Mouse (Mus musculus) retina, adult 2 months (tissue): ENCODE measurements at regions not wholly inside any gene's neighbourhood (a gene's known extent, or its start where the extent isn't known, plus 50 kb on each side); places are given as distances from the start of the nearest gene placed in this dataset.

ENCODE experiments used
- DNase-seq: peaks from one replicate; pipeline ENCODE4 v3.0.0-alpha.2; 2012; ENCODE audit warnings: low read depth, low spot score

DNA sequence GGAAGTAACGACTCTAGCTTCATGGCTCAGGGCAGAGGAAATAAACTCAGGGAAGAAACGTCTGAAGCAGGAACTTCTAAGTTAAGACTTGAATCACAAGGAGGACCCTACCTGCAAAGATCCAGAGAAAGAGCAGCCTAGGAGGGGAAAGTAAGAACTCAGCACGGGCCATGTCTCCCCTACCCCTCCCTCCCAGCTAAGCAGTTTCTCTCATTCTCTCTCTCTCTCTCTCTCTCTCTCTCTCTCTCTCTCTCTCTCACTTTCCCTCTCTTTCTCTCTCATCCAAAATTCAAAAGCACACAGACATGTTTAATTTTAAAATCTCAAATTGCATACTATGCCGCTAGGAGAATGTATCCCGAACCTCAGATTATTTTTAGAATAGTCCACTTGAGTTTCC lies 267.3 kb downstream of the Dhx15 start:
- no peak for DNase-seq

DNA sequence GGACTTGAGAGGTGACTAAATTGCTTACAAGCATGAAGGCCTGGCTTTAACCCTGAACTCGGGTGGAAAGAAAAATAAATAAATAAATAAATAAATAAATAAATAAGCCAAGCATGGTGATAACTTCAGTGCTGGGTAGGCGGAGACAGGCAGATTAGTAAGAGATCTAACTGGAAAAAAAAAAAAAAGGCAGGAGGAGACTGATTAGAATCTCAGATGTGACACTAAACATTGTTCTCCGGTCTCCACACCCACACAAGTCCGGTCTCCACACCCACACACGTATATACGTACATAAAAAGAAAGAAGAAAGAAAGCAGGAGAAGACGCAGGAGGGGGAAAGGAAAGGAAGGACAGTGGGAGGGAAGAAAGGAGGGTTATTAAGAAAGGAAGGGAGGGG lies 267.8 kb downstream of the Dhx15 start:
- no peak for DNase-seq

DNA sequence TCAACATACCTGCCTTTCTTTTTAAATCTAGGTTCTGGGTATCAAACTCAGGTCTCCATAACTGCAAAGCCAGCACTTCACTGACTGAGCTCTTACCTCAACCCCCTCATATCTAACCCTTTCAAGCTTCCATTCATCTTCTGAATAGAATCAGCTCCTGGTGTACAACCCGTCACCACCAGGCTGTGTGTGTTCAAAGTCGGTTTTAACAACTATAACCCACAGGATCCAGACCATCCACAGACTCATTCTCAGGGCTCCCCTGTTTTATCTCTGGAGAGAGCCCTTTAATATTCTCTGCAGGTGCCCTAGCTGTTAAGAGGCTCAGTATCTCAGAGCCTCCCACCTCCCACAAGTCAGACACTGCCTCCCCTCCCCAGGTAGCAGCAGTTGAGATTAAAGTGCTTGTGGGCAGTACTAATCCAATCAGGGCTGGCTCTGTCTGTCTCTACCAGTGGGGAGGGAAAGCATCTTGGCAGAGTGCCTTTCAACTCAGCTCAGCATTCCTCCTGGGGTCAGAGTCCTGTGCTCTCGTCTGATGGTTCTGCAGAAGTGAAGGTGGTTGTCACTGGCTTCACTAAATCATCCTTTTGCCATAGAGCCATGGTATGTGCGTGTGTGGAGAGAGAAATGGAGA lies 272.4 kb downstream of the Dhx15 start:
- DNase-seq: no peak

DNA sequence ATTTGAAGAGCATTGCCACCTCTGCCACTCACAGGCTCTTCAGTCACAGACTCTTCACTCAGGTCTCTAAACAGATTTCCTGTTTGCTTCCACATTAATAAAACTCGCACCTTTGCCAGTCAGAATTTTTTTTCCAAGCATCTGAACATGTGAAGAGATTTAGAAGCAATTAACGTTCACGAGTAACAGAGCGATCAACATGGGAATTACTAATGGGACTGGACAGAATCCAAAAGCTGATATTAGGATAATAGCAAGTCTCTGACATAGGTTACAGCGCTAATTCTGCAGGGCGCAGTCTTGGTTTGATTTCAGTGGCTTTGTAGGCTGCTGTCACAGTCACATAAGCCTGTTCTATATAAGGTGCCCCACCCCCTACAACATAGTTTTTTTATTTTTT lies 275.6 kb downstream of the Dhx15 start:
- DNase-seq: no peak

DNA sequence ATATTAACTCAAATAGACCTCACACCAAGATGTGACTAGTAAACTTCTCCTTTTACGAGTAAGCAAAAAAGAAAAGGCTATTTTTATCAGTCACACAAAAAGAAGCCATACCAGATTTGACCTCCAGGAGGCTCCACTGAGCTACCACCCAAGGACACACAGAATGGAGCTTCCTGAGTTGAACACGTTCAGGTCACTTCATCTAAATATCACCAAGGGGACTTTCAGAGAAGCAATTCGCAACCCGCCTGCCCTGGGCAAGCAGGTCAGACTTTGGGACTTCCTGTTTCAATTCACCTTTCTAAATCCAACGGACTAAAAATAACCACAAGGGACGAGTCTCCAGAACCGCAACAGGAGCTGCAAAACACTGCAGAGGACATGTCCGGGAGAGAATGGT lies 281.5 kb downstream of the Dhx15 start:
- no peak for DNase-seq

DNA sequence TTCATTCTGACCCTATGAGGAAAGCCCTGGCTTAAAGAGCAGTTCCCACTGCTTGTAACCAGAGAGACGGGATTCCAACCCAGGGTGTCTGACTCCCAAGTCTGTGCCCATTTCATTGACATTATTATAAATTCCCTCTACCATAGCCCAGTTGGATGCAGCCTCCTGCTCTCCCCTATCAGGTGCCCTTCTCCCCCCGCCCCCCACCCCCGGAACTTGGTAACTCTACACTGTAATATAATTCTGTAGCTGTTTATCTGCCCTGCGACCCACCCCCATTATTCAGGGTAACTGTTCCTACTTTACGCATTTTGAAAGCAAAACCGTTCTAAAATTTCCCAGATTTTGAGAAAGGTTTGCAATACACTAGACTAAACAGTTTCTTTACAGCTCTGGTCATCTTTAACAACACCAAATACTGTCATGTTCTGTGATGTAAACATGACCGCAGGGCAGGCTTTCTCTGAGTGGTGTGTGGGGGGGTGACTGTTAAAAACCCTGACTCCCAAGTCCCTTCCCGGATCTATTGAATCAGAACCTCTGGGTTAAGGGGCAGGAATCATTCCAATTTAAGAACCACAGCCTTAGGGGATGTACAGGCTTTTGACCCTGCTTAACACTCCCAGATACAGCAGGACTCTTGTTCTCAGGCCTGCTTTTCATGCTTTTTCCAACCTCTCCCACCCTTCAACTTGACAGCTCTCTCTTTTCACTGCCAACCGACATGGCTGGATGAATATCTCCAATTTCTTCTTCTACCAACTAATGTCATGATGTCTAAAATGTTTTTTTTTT lies 283.8 kb downstream of the Dhx15 start:
- no peak for DNase-seq

DNA sequence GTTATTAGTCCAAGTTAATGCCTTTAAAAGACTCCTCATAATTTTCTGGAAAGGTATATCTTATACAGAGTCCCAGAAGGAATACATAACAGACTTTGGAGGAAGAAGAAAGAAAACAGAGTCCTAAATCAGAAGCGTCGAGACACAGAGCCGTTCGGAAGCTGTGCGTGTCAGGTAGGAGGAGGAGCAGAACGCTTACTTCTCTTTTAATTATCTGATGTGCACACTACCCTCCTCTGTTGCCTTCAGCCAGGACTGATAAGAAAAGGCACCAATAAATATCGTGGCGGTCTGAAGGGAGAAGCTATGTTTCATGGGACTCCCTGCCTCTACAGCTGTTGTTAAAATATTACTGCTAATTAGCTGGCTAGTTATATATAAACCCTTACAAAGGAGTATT lies 296.2 kb downstream of the Dhx15 start:
- no peak for DNase-seq

DNA sequence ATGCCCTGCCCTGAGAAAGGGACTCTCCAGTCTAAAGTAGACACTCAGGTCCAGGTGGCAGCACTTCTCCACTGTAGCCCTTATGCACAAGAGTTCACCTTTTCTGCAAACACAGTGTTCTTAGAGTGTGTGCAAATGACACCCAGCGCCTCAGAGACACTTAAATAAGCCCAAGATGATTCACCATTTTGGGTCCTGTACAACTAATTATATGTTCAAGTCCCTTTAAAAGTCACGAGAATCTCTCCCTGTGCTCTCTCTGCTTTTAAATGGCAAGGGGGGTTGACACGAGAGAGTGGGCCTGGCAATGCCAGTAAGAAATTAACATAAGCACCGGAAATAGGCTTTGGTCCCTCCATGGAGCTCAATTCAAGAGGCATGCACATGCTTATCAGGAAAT lies 299.0 kb downstream of the Dhx15 start:
- no peak for DNase-seq

DNA sequence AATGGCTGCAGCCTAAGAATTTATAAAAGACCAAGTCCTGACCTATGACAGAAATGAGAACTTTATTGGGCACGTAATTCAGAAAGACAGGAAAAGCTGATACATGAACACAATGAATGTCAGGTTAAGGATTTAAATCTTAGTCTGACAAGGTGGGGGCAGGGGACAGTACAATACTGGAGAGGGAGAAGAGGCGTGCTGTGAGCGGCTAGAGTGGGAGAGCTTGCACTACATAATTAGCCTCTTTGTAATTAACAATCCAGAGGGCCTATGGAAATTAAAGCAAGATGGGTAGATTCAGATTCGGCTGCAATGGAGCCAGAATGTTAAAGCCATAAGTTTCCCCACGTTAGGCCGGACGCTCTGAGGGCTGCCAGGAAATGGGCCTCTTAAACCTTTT lies 301.9 kb downstream of the Dhx15 start:
- DNase-seq: no peak

DNA sequence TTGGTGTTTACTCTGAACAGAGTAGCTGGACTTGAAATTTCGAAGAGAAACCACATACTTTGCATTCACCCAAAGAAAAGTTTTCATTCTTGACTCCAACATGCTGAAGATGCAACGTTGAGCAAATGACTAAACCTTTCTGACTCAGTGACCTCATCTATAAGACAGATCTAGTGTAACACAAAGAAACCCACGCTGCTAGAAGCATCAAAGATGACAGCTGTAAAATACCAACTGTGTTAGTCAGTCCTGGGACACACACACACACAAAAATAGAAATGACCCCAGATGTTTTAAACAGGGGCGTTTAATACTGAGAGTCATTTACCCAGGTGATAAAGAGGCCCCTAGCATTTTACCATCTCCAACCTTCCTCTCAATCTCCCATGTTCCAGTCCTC lies 307.7 kb downstream of the Dhx15 start:
- no peak for DNase-seq

DNA sequence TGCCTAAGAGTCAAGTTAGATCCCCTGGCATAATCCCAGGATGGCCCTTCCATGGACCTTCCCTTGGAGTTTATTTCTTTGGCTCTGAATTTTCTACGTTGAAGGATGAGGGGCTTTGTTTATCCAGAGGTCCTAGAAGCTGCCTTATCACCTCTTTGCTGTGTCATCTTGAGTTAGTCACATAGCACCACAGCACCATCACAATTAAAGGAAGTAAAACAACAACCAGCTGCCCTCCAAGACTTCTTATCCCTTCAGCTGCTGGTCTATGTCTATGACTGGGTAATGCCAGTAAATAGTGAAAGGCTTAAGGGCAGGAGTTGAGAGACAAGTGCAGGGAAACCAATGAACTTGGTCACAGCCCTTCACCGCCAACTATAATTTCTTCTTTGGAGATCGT lies 308.1 kb downstream of the Dhx15 start:
- DNase-seq: no peak

DNA sequence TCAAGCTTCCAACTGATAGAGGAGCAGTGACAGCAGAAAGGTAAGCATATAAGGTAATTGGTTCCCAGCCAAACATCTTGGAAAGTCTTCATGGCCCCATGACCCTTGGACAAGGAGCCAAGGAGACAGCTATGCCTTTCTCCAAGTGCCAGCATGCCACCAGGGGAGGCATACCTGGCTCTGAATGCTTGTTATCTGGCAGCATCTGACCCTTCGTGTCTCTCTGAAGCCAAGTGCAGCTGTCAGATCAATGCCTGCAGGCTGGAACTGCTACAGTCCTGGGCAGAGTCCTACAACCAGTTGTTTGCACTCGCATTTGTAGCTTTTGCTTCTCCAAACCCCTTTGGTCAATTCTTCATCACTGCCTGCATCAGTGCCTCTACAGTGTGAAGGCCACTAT lies 309.3 kb upstream of the Ppargc1a start:
- no peak for DNase-seq

DNA sequence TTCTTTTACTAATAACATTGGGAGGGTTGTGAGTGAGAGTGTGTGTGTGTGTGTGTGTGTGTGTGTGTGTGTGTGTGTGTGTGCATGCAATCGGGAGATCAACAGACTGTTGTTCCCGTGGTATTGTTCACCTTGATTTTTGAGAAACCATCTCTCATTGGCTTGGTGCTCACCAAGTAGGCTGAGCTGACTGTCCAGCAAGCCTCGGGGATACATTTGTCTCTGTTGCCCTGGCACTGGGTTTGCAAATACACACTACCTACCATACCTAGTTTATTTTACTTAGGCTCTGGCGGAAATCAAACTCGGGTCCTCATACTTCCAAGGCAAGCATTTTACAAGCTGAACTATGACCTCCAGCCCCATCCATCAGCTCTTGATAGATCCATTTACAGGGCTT lies 306.0 kb upstream of the Ppargc1a start:
- no peak for DNase-seq

DNA sequence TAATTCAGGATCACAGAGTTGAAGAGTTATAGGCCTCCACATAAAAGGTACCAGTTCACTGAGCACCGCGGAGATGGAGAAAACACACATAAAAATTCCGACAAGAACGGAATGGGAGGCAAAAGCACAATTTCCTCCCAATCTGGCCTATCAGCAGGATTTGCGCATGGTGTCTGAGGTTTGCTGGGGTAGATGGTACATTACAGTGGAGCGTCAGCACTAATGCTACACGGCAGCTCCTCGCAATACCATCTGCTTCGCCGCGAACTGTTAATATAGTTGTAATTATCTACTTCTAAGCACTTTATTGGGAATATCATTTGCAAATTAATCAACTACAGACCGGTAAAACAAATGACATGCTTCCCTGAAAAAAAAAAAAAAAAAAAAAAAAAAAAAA lies 304.2 kb upstream of the Ppargc1a start:
- DNase-seq: no peak

DNA sequence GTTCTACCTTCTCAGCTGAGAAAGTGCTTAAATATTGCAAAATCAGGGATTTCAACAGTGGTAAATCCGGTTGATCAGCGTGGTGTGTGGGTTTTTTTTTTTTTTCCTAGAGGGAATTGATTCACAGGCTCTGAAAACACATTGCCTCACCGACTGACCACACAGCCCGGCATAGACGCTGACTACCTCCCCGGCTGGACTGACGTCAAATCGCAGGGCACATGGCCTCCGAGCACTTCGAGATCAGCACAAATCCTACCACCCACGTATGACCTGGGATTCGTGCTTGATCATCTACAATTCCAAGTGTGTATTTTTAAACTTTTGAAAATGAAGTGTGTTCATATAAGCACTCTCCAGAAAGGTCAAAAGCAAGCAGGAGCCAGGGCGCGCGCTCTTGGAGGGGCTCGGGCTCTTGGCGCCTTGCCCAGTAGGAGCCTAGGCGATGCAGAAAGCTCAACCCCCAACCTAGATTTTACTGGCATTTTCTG lies 300.7 kb upstream of the Ppargc1a start:
- no peak for DNase-seq

DNA sequence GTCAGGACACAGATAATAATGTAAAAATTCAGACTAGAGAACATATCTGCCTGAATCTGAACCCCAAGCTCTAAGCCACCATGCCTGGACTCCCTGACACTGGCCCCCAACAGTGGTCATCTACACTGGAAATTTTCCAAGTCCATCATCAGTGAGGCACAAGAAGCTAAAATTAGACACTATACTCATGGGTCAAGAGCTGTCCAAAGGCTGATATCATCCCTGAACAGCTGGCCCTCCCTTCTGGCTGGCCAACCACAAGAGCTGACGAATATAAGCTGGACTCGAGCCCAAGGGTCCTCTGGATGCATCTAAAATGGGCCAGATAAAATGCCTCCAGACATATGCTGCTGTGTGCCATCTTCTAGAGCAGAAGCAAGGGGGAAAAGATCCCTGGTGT lies 298.5 kb upstream of the Ppargc1a start:
- no peak for DNase-seq

DNA sequence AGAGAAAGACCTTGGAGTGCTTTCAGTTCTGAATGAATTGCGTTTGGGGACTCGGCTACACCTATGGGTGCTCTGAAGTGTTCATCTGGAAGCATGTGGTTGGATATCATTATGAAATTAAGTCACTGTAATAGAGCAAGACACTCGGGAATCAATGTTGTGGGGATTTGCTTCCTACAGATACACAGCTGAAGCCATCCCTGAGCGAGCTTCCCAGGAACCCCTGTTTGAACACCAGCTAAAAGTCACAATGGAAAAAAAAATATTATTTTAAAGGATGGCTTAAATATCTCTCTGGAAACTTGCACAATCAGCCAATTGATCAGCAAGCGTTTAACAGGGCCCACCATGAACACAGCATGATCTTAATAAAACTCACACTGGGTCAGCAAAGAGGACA lies 293.0 kb upstream of the Ppargc1a start:
- no peak for DNase-seq

DNA sequence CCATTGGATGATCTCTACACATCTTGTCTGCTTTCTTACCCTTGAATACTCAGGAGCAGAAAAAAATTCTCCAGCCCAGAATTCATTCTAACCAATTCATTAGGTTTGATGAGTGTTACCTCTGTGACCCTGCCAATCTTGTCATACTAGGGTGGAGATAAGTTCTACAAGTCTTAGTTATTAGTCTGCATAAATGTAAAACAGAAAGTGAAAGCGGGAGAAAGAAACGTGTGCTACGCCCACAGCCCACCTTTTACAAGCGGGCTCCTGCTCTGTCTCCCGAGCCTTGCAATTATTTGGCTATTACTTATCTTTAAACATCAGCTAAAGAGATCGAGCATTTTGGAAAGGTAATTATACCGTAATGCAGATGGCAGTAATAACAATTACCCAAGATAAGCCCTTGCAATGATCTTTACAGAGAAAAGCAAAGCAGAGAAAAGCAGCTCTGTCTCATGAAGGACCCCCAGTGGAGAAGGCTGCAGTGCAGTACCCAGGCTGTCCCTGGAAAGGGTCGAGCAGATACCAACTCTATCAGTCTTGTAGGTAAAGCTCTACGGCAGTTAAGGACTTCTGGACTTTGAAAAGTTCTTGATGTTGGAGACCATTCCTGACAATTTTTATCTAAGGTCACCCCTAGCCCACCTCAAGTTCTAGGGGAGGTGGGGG lies 286.1 kb upstream of the Ppargc1a start:
- no peak for DNase-seq

DNA sequence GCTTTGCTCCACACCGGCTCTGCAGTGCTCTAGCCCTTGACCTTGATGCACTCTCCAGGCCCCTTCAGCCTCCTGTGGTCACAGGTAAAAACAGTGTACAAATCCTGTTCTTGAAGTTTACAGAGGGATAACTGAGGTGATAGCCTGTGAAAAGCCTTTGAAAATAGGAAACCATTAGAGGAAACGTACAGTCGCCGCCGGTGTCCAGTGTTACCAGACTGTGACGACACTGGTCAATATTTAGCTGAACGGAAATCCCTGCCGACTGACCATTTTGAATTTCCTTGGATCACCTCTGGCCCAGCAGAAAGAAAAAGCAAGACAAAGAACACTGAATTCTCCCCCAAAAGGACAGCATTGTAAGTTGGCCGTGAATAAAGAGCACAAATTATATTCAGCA lies 282.6 kb upstream of the Ppargc1a start:
- DNase-seq: no peak

DNA sequence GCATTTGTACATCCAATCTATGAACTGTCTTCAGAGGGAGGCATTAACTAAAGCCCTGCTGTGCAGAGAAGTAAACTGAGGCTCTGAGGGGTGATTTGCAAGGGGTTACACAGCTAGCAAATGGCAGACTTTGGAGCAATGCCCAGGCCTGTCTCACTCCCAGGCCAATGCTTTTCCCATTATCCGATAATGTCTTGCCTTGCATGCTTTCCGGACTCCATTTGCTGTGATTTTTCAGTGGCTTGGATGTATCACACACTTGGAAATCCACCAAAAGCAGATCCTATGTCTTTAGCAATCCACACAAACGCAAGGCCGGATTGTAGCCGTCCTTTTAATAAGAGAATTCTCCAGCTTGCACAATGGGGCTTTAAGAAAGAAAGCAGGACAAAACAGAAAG lies 281.7 kb upstream of the Ppargc1a start:
- no peak for DNase-seq

DNA sequence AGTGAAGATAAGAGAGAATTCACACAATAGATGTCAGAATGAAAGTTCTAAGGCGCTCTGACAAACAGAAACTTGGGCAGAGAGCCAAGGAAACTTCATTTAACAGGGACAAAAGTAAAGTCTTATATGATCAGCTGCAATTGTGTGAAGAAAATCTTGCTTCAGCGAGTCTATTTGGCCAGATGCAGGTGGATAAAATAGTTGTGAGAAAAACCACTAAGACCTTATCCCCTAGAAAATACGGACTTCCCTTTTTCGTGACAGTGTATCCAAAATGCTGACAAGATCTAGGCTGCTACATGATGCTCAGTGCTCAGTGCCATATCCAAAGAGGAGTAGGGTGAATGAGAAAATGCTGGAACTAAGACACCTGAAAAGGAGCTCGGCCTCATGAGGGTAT lies 274.7 kb upstream of the Ppargc1a start:
- DNase-seq: no peak

DNA sequence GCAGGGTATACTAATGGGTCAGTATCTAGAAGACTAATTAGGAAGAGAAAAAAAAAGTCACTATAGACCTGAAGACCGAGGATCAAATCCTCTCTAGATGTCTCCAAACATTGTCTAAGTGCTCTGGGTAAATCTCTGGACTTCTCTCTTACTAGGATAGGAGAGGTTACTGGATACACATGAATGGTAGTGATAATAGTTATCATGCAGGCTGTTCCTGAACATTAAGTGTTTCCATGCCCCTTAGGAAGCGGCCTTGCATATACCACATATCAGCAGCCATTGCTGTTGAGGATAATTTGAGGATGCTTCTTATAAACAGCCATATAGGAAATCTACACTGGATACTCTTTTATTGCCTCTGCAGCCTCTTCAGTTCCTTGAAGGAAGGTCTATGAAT lies 274.2 kb upstream of the Ppargc1a start:
- no peak for DNase-seq
